Mouse (Mus musculus) ES-Bruce4 (cell line): Measurements from ENCODE around the gene Disc1.

Experiments
- CTCF ChIP-seq: IDR thresholded peaks from one replicate; pipeline ENCODE4 v1.8.1; 2011; ENCODE audit warnings: low read depth, low read length
- EP300 ChIP-seq: IDR thresholded peaks from 2 replicates; pipeline ENCODE4 v1.6.1; 2011; ENCODE audit warnings: low read depth, low read length; ENCODE audit not compliant: insufficient read depth
- POLR2A ChIP-seq: IDR thresholded peaks from one replicate; pipeline ENCODE4 v1.8.1; 2011; ENCODE audit warnings: low read length; ENCODE audit not compliant: insufficient read depth

DNA sequence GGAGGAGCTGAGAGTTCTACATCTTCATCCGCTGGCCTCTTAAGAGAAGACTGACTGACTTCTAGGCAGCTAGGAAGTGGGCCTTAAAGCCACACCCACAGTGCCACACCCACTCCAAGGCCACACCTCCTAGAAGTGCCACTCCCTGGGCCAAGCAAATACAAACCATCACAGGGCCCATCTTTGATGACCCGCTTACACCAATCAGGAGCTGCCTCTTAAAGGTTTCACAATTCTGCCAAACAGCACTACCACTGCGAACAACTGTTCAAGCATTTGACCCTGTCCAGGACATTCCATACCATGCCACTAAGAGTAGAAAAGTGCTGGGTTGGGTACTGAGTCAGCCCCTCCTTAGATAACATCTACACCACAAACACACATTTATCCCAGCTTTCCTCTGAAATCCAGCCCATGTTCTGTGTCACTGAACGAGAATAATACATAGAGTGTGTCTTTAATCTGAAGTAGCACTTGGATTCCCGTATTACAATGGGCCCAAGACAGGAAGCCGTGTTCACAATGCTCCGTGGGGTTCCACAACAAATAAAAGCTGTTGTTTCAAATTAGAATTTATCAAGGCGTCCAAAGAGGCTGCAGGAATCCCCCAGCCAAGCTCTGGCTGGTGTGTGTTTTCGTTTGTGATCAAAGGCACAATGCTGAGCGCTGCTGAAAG, 199.6 kb downstream of the Disc1 start:
- TF ChIP-seq CTCF = no peak
- TF ChIP-seq POLR2A = no peak
- TF ChIP-seq EP300 = no peak
